Mouse (Mus musculus) embryonic stem cell, embryonic (primary cell): ENCODE results near the gene Erich3.
"Not testable (repeated sequence)": the region's sequence is repeated elsewhere in the genome, so short reads cannot be mapped to it uniquely, and the experiment has no call there.

Experiments
- CTCF ChIA-PET, 4 experiments: fragments of 300-600 bp in 2 of 4; fragments of 350-600 bp in 2 of 4; sonication (Branson Sonifier 250); formaldehyde crosslinking; loops; one replicate each; lab custom pipeline; 2022; ENCODE audit warnings: inconsistent platforms in 2 of 4; lab: Charles Lee
- POLR2A ChIA-PET, 4 experiments: fragments of 300-600 bp in 2 of 4; fragments of 350-600 bp in 2 of 4; sonication (Branson Sonifier 250); formaldehyde crosslinking; loops; one replicate each; lab custom pipeline; 2022; ENCODE audit warnings: antibody characterized with exemption in 4 of 4, inconsistent platforms in 1 of 4; lab: Charles Lee

Erich3 gene

DNA sequence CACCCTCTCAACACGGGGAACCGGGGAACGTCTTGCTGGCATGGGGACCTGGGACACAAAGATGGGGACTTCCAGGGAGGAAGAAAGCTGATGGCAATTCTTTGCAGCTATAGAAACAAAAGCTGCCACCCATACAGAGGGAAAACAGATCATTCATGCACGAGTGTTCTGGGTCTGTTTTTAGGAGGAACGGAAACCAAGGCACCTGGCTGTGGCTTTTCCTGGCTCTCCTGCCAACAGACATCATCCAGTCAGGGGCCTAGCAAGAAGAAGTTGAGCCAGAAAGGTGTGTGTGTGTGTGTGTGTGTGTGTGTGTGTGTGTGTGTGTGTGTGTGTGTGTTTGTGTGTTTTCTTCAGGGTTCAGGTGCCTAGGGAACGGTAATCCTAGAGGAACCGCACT lies at the start of gene Erich3:
TSS of gene Erich3 (plus strand) at position 315 of the 400 bp plus-strand sequence.
- CTCF ChIA-PET = interaction anchor here in 2 of 4 experiments (1.2 to 2.4 kb wide), 3 partner anchors 11 to 67 kb away, joined by 3 to 10 read pairs (median 7); partner anchors contain the start of genes Cryz (in 1 of the 2) and Tyw3 (in 1 of the 2)
- POLR2A ChIA-PET = interaction anchor here in 3 of 4 experiments (0.9 to 1.4 kb wide), 3 partner anchors 12 to 67 kb away, joined by 3 to 4 read pairs (median 3); partner anchors contain the start of gene Tyw3 (in 2 of the 3)

DNA sequence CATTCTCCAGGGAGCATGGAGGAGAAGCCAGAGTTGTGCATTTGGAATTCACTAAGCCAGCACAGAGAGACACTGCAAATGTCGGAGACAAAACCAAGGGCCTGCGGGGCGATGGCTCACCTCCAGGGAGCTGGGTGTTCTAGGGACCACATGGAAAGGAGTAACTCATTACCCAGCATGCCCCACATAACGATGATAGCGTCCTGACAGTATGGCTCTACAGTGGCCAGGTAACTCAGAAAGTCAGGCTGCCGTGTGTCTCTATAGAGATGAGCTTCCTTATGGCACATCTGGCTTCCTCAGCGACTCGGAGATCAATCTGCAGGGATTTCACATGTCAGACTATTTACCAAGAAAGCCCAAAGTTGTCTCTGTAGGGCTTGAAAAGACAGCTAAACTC lies 48.9 kb upstream of the Erich3 start:
- CTCF ChIA-PET = interaction anchor here in 1 of 4 experiments (1.1 kb wide), 1 partner anchor 18 kb away, joined by 6 read pairs; the partner anchor contains the start of genes Cryz and Tyw3

DNA sequence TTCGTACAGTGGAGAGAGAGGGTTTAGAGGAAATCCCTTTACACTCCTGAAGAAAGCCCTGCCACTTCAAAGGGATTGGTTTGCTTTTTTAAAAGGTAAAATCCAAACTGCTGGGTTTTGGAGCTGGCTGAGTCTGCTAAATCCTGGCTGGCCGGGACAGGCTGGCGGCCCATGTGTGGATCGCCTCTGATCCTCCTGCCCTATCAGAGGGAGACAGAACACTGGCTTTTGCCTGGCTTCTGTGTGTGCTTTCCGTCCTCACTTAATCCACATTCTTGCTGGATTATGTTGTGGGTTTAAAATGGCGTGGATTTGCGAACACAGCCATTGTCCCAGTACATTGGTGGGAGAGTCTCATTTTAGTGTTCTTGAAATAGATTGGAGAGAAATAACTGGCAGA lies 48.4 kb upstream of the Erich3 start:
- ChIA-PET CTCF (no interaction called here), POLR2A (interaction anchor here in 1 of 4 experiments (2.3 kb wide), 1 partner anchor 18 kb away, joined by 14 read pairs; the partner anchor contains the start of genes Cryz and Tyw3)

More for the DNA sequence above, 48.9 kb upstream of the Erich3 start:
- POLR2A ChIA-PET = interaction anchor here in 1 of 4 experiments (2.3 kb wide), 1 partner anchor 18 kb away, joined by 14 read pairs; the partner anchor contains the start of genes Cryz and Tyw3

DNA sequence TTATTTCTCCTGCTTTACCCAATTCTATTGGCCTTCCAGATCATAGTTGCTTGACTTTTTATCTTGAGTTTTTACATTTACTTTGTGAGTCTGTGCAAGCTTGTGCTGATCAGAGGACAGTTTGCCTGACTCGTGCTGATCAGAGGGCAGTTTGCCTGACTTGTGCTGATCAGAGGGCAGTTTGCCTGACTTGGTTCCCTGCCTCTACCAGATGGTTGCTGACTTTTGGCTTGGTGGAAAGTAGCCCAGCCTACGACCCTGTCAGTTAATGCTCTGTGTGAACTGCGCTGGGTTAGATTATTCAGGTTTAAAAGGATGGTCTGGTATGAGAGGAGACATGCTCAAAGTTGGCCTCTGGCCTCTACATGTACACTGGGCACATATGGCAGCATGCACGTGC lies 47.6 kb upstream of the Erich3 start:
- CTCF ChIA-PET = no interaction called here

DNA sequence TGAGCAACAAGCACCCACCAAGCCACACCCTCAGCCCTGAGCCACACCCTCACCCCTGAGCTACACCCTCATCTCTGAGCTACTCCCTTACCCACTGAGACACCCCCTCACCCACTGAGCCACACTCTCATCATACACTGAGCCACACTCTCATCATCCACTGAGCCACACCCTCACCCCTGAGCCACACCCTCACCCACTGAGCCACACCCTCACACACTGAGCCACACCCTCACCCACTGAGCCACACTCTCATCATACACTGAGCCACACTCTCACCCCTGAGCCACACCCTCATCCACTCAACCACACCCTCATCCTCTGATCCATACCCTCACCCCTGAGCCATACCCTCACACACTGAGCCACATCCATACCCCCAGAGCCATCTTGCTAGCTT lies 35.4 kb upstream of the Erich3 start:
- POLR2A ChIA-PET = interaction anchor here in 2 of 4 experiments (0.7 to 1.6 kb wide), 2 partner anchors 31 to 1786 kb away, joined by 5 to 6 read pairs; partner anchors contain the start of gene Tyw3 (in 1 of the 2)
- CTCF ChIA-PET = interaction anchor here in 2 of 4 experiments (1.3 to 2.4 kb wide), 2 partner anchors 31 to 32 kb away, joined by 4 to 6 read pairs; partner anchors contain the start of genes Cryz (in 2 of the 2) and Tyw3 (in 2 of the 2)

More for the DNA sequence above, 47.6 kb upstream of the Erich3 start:
- POLR2A ChIA-PET = interaction anchor here in 1 of 4 experiments (1.6 kb wide), 1 partner anchor 19 kb away, joined by 6 read pairs; the partner anchor contains the start of genes Cryz and Tyw3

DNA sequence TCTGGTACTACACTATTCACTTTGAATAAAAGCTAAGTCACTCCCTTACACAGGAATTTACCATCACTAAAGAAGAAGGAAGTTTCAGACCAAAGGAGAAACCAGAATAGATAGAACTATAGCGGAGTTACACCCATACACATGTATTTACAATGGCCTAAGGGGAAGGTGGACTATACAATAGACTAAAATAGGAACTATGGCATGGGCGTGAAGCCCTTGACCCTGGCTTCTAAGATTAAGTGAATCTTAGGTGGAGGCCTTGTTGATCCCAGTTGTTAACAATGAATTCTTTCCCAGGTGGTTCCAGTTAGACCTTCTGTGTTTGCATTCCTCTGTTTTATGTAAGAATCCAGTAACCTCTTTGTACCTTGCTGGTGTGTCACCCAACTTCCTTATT lies 32.4 kb upstream of the Erich3 start:
- CTCF ChIA-PET = not testable (repeated sequence)
- POLR2A ChIA-PET = interaction anchor here in 2 of 4 experiments (0.8 to 1.0 kb wide), 2 partner anchors 34 kb away, joined by 3 to 4 read pairs; partner anchors contain the start of genes Cryz (in 2 of the 2) and Tyw3 (in 2 of the 2)

DNA sequence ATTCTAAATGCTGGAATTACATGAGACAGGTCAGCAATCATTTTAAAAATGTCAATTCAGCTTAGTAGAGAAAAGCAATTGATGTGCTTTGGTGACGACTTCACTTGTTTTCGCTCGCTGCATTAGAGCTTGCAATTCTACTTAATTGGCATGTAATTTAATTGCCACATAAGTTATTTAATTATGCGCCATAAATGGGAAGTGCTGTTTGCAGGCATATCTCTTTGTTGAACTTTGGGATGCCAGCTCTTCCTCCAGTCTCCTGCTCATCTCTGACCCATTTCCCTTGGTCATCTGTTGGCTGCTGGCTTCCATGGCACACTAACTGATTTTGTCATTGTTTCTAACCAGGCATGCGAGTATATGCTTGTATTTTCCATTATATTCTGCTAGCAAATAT lies 30.6 kb upstream of the Erich3 start:
- ChIA-PET CTCF (no interaction called here), POLR2A (no interaction called here)

DNA sequence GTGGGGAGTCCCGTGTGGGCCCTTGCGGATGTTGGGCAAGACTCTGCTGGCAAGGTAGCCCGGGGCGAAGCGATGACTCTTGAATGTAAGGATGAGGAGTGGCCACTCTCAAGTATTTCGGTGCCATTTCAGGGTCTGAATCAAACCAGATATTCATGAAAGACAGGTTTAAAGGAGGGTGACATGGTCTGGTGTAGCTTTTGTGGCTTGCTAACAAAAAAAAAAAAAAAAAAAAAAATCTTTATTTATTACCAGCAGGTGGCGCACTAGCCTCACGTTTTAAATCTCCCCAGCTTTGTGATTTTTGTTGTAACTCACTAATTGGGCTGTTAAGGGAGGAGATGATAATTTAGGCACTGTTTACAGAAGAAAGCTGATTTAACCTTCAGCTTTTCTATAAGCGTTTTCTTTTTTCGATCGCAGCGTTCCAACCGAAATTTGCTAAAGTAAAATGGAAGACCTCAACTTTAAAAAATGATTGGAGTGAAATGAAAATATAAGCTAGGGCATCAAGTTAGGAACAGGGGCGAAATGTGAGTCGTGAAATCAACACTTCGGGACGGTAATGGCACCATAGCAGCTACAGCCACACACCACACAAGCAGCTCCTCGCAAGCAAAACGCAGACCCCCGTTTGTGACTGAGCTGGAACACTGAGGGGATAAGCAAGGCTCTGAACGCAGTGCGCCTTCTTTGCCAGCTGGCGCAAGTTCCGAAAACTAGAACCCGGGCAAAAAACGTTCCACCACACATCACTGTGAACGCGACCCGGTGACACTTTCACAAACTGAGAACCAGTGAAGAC lies 16.8 kb upstream of the Erich3 start:
- CTCF ChIA-PET = interaction anchor here (0.6 to 1.7 kb wide), 27 partner anchors 9 to 1450 kb away, joined by 3 to 11 read pairs (median 4); partner anchors contain the start of genes Cryz (in 3 of the 4) and Tyw3 (in 2 of the 4)
- POLR2A ChIA-PET = interaction anchor here in 2 of 4 experiments (0.6 to 1.9 kb wide), 6 partner anchors 8 to 682 kb away, joined by 3 to 8 read pairs (median 4); partner anchors contain the start of genes Cryz (in 2 of the 2) and Tyw3 (in 2 of the 2)

DNA sequence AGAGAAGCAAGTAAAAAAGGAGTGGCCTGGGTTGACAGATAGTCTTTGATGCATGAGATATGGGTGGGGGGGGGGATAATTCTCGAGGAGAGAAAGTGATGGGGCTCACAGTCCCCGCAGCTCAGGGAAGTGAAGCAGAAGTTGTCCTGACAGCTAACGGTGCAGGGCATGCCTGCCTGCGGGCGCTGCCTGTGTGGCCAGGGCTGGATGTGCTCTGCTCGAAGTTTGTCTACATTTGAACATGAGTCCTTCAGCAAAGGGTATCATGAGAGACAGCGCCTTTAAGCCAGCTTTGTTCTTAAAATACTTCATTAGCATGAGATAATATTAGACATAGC lies 16.2 kb upstream of the Erich3 start:
- ChIA-PET CTCF (interaction anchor here in 3 of 4 experiments (0.6 to 1.7 kb wide), 7 partner anchors 50 to 476 kb away, joined by 3 to 11 read pairs (median 6); partner anchors contain the start of genes Cryz (in 3 of the 3) and Tyw3 (in 2 of the 3)), POLR2A (interaction anchor here in 2 of 4 experiments (0.8 to 1.9 kb wide), 3 partner anchors 8 to 51 kb away, joined by 3 to 7 read pairs (median 4); partner anchors contain the start of genes Cryz (in 2 of the 2) and Tyw3 (in 2 of the 2))

DNA sequence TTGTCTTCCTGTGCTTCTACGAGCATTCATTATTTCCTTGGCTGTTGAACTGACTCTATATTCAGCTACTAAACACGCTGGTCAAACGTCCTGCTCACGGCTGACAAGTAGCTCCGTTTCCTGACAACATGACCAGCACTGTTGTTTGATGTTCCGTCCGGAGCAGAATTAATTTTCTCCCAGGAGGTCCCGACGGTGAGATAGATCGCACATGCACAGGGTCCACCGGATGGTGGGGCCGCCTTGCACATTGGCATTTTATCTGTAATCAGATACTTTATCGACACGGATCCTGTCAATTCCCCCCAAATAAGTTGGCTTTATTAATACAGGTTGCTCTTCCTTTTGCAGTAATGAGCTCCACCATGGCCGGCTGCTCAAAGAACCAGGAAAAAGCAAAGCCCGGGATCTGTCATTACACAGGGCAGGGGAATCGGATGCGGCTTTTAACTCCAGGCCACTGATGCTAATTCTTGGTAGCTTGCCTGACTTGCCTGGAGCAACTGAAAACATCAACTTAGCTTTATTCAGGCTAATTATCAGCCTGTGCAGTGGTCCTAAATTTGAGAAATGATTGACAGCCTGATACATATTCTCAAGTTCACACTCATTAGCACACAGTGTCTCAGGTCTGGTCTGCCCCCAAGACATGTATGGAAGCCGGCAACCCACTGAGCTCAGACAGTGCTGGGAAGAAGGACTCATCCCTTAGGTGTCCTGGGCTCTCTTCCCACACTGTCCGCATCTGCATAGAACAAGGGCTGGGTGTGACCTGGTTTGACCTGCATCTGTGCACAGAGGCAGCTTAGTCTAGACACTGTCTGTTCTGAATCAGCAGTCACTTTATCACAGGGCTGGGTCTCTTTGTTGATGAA lies 14.0 kb upstream of the Erich3 start:
- CTCF ChIA-PET = no interaction called here
- POLR2A ChIA-PET = interaction anchor here in 2 of 4 experiments (0.5 to 0.6 kb wide), 2 partner anchors 12 to 385 kb away, joined by 3 read pairs; no protein-coding TSS in a partner anchor

DNA sequence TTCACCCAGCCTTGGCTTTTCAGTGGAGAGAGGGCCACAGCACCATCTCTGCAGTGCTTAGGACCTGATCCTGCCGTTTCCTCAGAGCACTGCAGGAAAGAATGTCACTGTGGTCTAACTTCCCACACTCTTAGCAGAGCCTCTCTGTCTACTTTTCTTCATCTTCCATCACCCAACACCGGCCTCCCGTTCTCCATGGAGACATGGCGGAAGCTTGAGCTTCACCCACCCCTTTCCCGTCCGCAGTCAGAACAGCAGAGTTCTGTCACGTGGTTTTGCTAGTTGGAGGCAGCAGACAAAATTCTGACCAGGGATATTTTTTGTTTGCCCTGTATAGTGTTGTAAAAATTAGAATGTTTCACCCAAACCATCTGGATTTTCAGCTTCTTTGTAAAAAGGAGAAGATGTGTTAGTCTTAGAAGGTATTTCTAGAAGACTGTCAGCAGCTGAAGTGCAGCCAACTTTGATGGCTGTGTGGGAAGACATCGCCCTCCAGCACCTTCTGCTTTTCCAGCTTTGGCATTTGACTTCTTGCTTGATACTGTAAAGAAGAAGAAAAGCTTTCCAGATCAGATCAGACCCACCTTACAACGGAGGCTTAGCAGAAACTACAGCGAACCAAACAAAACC lies 12.4 kb upstream of the Erich3 start:
- ChIA-PET CTCF (interaction anchor here in 1 of 4 experiments (0.6 kb wide), 1 partner anchor 56 kb away, joined by 3 read pairs; no protein-coding TSS in a partner anchor), POLR2A (interaction anchor here in 1 of 4 experiments (1.2 kb wide), 1 partner anchor 55 kb away, joined by 6 read pairs; the partner anchor contains the start of genes Cryz and Tyw3)

DNA sequence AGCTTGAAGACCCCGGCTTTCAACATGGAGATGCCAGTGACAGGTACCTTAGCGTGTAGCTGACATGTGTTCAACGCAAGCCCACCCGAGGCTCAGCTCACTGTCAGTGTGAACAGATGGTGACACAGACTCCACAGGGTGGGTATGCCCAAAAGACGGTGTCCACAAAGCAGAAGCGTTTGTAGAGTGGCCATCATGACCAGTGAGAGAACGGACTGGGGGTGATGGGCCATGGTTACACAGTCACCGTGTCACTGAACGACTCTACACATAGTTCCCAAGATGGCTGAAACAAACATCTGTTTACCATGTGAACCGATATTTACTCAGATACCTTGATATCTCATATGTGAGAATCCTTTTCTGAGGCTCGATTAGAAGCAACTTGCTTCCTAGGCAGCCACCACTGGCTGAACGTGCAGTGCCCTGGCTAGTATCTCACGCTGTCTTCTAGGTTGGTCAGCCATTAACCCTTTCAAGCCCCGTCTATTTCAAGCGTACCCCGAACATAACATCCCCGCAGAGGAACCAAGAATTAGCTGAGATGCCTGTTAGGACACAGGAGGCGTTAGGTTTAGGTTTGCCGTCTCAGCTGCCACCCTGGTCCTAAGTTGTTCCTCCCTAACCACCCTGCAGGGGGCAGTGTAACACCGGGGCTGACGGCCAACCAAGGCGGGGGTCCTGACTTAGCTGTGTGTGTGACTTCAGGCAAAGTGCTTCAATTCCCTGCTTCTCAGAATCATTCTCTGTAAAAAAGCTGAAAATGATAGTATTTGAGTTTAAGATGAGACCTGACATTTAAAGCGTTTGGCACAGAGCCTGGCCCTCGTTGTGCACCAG lies 10.9 kb upstream of the Erich3 start:
- CTCF ChIA-PET = interaction anchor here (0.5 to 1.8 kb wide), 21 partner anchors 11 to 456 kb away, joined by 3 to 10 read pairs (median 3); partner anchors contain the start of genes Tyw3 (in 3 of the 4), Cryz (in 2 of the 4) and Erich3 (in 2 of the 4)
- POLR2A ChIA-PET = interaction anchor here in 3 of 4 experiments (0.6 to 1.8 kb wide), 6 partner anchors 13 to 1797 kb away, joined by 3 to 6 read pairs (median 4); partner anchors contain the start of genes Cryz (in 3 of the 3) and Tyw3 (in 3 of the 3)

DNA sequence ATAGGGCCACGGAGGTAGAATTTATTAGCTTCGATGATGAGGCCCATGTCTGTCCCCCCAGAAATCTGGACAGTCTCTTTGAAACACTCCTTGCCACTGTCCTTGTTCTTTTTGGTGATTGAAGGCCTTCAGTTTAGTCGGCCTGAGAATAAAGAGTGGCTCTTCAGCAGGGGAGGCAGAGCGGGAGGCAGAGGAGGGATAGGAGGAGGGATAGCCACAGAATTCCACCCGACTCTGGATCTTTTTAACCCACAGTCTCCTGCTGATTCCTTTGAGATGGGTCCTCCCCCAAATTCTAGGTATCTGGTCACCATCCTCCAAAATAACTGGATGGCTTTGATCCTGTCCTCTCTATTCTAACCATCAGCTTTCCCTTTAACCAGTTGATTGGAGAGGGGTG lies 10.2 kb upstream of the Erich3 start:
- CTCF ChIA-PET = interaction anchor here (0.5 to 1.8 kb wide), 17 partner anchors 10 to 456 kb away, joined by 3 to 10 read pairs (median 3); partner anchors contain the start of genes Erich3 (in 2 of the 4), Tyw3 (in 2 of the 4) and Cryz (in 1 of the 4)
- POLR2A ChIA-PET = interaction anchor here in 3 of 4 experiments (1.1 to 1.8 kb wide), 5 partner anchors 12 to 166 kb away, joined by 3 to 6 read pairs (median 3); partner anchors contain the start of genes Cryz (in 3 of the 3) and Tyw3 (in 3 of the 3)

DNA sequence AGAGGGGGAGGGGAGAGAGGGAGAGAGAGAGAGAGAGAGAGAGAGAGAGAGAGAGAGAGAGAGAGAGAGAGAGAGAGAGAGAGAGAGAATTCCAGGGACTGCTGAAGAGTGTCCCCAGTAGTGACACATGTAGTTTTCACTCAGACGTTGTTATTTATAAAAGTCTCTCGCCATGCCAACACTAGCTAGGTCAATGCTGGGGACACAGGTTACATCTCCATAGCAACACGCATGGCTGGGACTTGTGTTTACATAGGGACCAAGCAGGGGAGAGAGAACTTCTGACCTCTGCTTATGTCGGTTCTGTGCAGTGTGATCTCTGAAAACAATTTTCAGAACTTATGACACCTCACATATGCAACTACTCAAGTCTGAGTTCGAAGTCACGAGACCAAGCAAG lies 9.4 kb upstream of the Erich3 start:
- ChIA-PET CTCF (interaction anchor here in 3 of 4 experiments (0.6 to 1.6 kb wide), 4 partner anchors 58 to 265 kb away, joined by 3 to 6 read pairs (median 4); partner anchors contain the start of genes Cryz (in 1 of the 3) and Tyw3 (in 1 of the 3)), POLR2A (interaction anchor here in 3 of 4 experiments (1.2 to 1.5 kb wide), 3 partner anchors 11 to 58 kb away, joined by 3 to 5 read pairs (median 3); partner anchors contain the start of genes Cryz (in 2 of the 3) and Tyw3 (in 2 of the 3))

DNA sequence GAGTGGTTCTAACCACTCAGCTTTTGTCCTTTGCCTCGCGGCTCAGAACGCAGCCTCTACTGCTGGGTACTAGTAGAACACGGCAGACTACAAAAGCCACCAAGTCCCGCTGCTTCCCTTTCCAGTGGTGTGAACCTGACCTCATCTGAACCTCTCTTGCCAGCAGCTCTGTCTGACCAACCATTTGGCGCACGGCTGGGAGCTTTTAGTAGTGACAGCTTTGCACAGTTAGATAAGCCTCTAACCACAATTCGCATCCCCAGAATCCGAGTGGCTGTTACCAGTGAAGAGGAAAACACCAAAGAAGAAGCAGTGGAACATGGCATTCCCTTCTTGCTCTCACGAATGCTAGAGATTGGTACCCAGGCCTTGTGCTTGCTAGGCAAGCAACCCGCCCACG lies 8.8 kb upstream of the Erich3 start:
- ChIA-PET POLR2A (interaction anchor here in 3 of 4 experiments (1.2 to 1.5 kb wide), 3 partner anchors 8 to 58 kb away, joined by 3 to 5 read pairs (median 3); partner anchors contain the start of genes Cryz (in 2 of the 3) and Tyw3 (in 2 of the 3)), CTCF (interaction anchor here (0.5 to 1.4 kb wide), 4 partner anchors 8 to 305 kb away, joined by 3 to 17 read pairs (median 4); partner anchors contain the start of genes Cryz (in 1 of the 4) and Tyw3 (in 1 of the 4))
